Mouse (Mus musculus) ES-CJ7 (cell line): ENCODE measurements at regions not wholly inside any gene's neighbourhood (a gene's known extent, or its start where the extent isn't known, plus 50 kb on each side); places are given as distances from the start of the nearest gene placed in this dataset.

Source experiments
- DNase-seq: peaks from one replicate; pipeline ENCODE4 v3.0.0; 2011; ENCODE audit warnings: low read depth, low spot score

- DNase-seq, result no peak
Measured at GRCm38 (mm10) chr19:20310653-20311052, 80.1 kb downstream of the Anxa1 start.

GRCm38 (mm10) chr19:20300066-20300651 lies 90.6 kb downstream of the Anxa1 start:
- DNase-seq, result no peak

GRCm38 (mm10) chr19:20298431-20298830 lies 92.3 kb downstream of the Anxa1 start:
- no peak for DNase-seq

GRCm38 (mm10) chr19:20285188-20285587 lies 105.6 kb downstream of the Anxa1 start:
- DNase-seq, result no peak

GRCm38 (mm10) chr19:20283105-20283504 lies 107.6 kb downstream of the Anxa1 start:
- DNase-seq, result no peak

- DNase-seq, result no peak
Measured at GRCm38 (mm10) chr19:20261586-20261985, 129.2 kb downstream of the Anxa1 start.

GRCm38 (mm10) chr19:20252151-20252550 lies 138.6 kb downstream of the Anxa1 start:
- no peak for DNase-seq

GRCm38 (mm10) chr19:20243817-20244216 lies 146.9 kb downstream of the Anxa1 start:
- no peak for DNase-seq

GRCm38 (mm10) chr19:20241266-20241665 lies 149.5 kb downstream of the Anxa1 start:
- DNase-seq, result no peak

GRCm38 (mm10) chr19:20240471-20240870 lies 150.3 kb downstream of the Anxa1 start:
- no peak for DNase-seq

- no peak for DNase-seq
Measured at GRCm38 (mm10) chr19:20239396-20239795, 151.3 kb downstream of the Anxa1 start.

- DNase-seq, result no peak
Measured at GRCm38 (mm10) chr19:20226756-20227155, 164.0 kb downstream of the Anxa1 start.

GRCm38 (mm10) chr19:20217389-20217788 lies 173.4 kb downstream of the Anxa1 start:
- no peak for DNase-seq

- DNase-seq, result no peak
Measured at GRCm38 (mm10) chr19:20194511-20194910, 196.2 kb downstream of the Anxa1 start.

- DNase-seq, result no peak
Measured at GRCm38 (mm10) chr19:20181854-20182253, 208.9 kb downstream of the Anxa1 start.

- DNase-seq, result no peak
Measured at GRCm38 (mm10) chr19:20161502-20161901, 229.2 kb downstream of the Anxa1 start.

GRCm38 (mm10) chr19:20156398-20156937 lies 234.3 kb downstream of the Anxa1 start:
- no peak for DNase-seq

GRCm38 (mm10) chr19:20139506-20139905 lies 251.2 kb downstream of the Anxa1 start:
- peak; percentile 69 for DNase-seq

- DNase-seq, result no peak
Measured at GRCm38 (mm10) chr19:20123546-20124195, 267.1 kb downstream of the Anxa1 start.

GRCm38 (mm10) chr19:20122475-20122874 lies 268.3 kb downstream of the Anxa1 start:
- no peak for DNase-seq

- DNase-seq, result no peak
Measured at GRCm38 (mm10) chr19:20114237-20114636, 276.5 kb downstream of the Anxa1 start.
